Mouse (Mus musculus) small intestine, adult 2 months (tissue): ENCODE data around the gene 1700015G11Rik.

ENCODE experiments used
- CTCF ChIP-seq: fragments of 200-500 bp; IDR thresholded peaks from 2 replicates; pipeline ENCODE4 v1.5.1; 2012; ENCODE audit warnings: low read depth, mild to moderate bottlenecking, control low read depth, inconsistent platforms, low read length, moderate library complexity, mixed read lengths; ENCODE audit not compliant: insufficient replicate concordance, insufficient read length; ENCODE audit errors: extremely low read depth
- POLR2A ChIP-seq: fragments of 200-500 bp; IDR thresholded peaks from 2 replicates; pipeline ENCODE4 v1.6.1; 2012; ENCODE audit warnings: low read depth, mild to moderate bottlenecking, control low read depth, inconsistent platforms, low read length, moderate library complexity

GRCm38 (mm10) chr7:51967581-51967980, 47.9 kb downstream of the 1700015G11Rik start:
- no peak for TF ChIP-seq CTCF
- TF ChIP-seq POLR2A = no peak
